Mouse (Mus musculus) testis, adult 2 months (tissue): ENCODE data around the gene Fbxl13.

Source experiments
- CTCF ChIP-seq: fragments of 200-500 bp; IDR thresholded peaks from 2 replicates; pipeline ENCODE4 v1.5.1; 2012; ENCODE audit warnings: low read depth, mild to moderate bottlenecking, inconsistent platforms, low read length, moderate library complexity; ENCODE audit not compliant: control insufficient read depth, insufficient read depth, insufficient replicate concordance
- POLR2A ChIP-seq: fragments of 200-500 bp; IDR thresholded peaks from 2 replicates; pipeline ENCODE4 v1.6.1; 2012; ENCODE audit warnings: low read depth, mild to moderate bottlenecking, inconsistent platforms, low read length, moderate library complexity; ENCODE audit not compliant: control insufficient read depth

DNA sequence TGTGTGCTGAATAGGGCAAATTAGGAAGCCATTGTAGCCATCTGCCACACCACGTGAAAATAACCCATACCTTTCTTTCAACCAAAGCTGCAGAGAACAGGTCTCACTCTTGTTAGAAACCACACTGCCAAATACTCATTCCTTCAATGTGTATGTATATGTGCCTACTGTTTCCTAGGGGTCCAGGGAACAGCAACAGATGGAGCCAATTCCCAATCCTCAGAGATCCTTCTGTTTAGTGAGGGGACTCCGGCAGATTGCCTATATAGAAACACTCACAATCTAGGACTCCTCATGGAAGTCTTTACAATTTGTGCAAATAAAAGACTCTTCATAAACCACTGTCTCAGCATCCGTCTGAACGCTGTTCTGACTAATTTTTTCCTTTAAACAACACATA is 127.2 kb downstream of the Fbxl13 start:
- no peak for TF ChIP-seq CTCF
- no peak for TF ChIP-seq POLR2A
